Mouse (Mus musculus): ENCODE results near the gene Nrxn1. TPM values are rescaled to one million over a fixed set of nuclear protein-coding genes. Genes with fewer than 3 reads are reported as not detected.

The Nrxn1 gene
- polyA plus RNA-seq, 2 experiments: 6.3 to 12.2 TPM

DNA sequence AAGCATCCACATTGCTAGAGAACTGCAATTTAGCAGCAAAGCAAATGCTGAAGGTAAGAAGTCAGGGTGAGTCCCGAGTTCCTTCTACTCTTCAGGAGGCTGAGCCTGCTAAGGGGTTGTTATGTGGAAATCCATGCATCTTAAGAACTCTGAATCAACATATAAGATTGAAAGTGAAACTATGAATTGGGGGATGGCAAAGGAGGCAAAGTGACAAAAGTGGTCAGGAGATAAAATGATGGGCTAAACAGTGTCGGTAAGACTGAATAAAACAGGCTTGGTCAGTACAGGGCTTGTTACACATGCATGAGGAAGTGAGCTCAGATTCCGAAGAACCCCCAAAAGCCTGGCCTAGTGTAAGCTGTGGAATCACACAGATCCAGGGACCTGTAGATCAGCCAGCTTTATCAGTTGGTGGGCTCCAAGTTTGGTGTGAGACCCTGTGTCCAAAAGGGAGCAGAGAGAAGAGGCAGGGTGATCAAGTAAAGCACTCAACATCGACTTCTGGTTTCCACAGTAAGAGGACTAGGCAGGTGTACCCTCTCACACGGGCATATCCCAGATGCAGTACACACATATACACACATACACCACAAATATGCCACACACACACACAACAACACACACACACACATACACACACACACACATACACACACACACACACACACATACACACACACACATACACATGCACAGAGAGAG lies 85.3 kb downstream of the Nrxn1 start:
- DNase-seq (ENCODE audit: low spot score): no peak

GRCm38 (mm10) chr17:91000389-91000788 lies 92.5 kb downstream of the Nrxn1 start:
- no peak overlapping the region for H3K4me3 ChIP-seq (replicated peaks; ENCODE audit: low read length)
- ATAC-seq (ENCODE audit: low FRiP score, low read depth) (no peak), DNase-seq (ENCODE audit: low spot score) (no peak)
- H3K27me3 ChIP-seq (ENCODE audit: control insufficient read depth, insufficient read depth, low read length): no peaks in the 10 kb centered on the region
- H3K36me3 ChIP-seq (ENCODE audit: control insufficient read depth, insufficient read depth, low read length): no peaks in the 10 kb centered on the region
- no peak overlapping the region for H3K4me2 ChIP-seq (replicated peaks; ENCODE audit: low read depth, low read length, severe bottlenecking)
- H3K27ac ChIP-seq (replicated peaks; ENCODE audit: low read depth, low read length): no peak overlapping the region
- no peaks in the 10 kb centered on the region for H3K9me3 ChIP-seq (ENCODE audit: control insufficient read depth, low read length)
- no peak overlapping the region for H3K9ac ChIP-seq (ENCODE audit: low read depth, low read length, severe bottlenecking)
- TF ChIP-seq POLR2A (IDR thresholded peaks at IDR 0.05; ENCODE audit: borderline replicate concordance, extremely low read depth, insufficient read depth, insufficient read length): no peak
- H3K4me1 ChIP-seq (ENCODE audit: control insufficient read depth, insufficient read depth, low read length): no peaks in the 10 kb centered on the region

More for the DNA sequence above, 85.3 kb downstream of the Nrxn1 start:
- H3K27me3 ChIP-seq (ENCODE audit: control insufficient read depth, insufficient read depth, low read length): no peaks in the 10 kb centered on the region
- 82% methylated on average over 5 of the region's 5 CpGs for WGBS
- no peaks in the 10 kb centered on the region for H3K4me1 ChIP-seq (ENCODE audit: control insufficient read depth, insufficient read depth, low read length)
- H3K27ac ChIP-seq (replicated peaks; ENCODE audit: low read depth, low read length): no peak overlapping the region
- no peak overlapping the region for H3K9ac ChIP-seq (ENCODE audit: low read depth, low read length, severe bottlenecking)
- no peak overlapping the region for H3K4me3 ChIP-seq (replicated peaks; ENCODE audit: low read length)
- H3K36me3 ChIP-seq (ENCODE audit: control insufficient read depth, insufficient read depth, low read length): no peaks in the 10 kb centered on the region
- no peaks in the 10 kb centered on the region for H3K9me3 ChIP-seq (ENCODE audit: control insufficient read depth, low read length)
- TF ChIP-seq POLR2A (IDR thresholded peaks at IDR 0.05; ENCODE audit: borderline replicate concordance, extremely low read depth, insufficient read depth, insufficient read length): no peak
- H3K4me2 ChIP-seq (replicated peaks; ENCODE audit: low read depth, low read length, severe bottlenecking): no peak overlapping the region
- ATAC-seq (ENCODE audit: low FRiP score, low read depth): no peak

DNA sequence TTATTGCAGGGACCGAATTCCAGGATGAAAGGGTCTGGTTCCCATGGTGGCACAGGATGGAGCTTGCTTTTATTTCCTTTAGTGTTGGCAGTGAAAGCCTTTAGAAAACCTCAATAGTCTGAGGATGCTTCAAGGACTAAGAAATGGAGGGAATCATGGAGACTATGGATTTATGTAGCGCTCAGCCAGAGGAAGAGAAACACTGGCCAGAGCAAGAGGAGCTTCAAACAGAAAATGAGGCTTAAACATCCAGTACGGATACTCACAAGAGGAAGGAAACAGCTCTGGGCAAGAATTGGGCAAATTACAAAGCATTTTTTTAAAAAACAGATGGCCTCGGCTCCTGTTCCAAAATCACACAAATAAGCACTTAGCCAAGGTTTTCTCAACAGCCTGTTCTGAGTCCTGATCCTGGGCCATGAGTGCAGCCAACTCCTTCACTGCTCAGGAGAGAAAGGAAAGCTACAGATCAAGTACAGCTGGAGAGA lies 93.2 kb downstream of the Nrxn1 start:
- ATAC-seq (ENCODE audit: low FRiP score, low read depth) (no peak), DNase-seq (ENCODE audit: low spot score) (no peak)
- H3K9me3 ChIP-seq (ENCODE audit: control insufficient read depth, low read length): no peaks in the 10 kb centered on the region
- WGBS: 70% methylated on average over 4 of the region's 4 CpGs
- H3K9ac ChIP-seq (ENCODE audit: low read depth, low read length, severe bottlenecking): no peak overlapping the region
- no peak for TF ChIP-seq POLR2A (IDR thresholded peaks at IDR 0.05; ENCODE audit: borderline replicate concordance, extremely low read depth, insufficient read depth, insufficient read length)
- no peaks in the 10 kb centered on the region for H3K4me1 ChIP-seq (ENCODE audit: control insufficient read depth, insufficient read depth, low read length)
- no peak overlapping the region for H3K4me3 ChIP-seq (replicated peaks; ENCODE audit: low read length)
- no peak overlapping the region for H3K27ac ChIP-seq (replicated peaks; ENCODE audit: low read depth, low read length)
- H3K4me2 ChIP-seq (replicated peaks; ENCODE audit: low read depth, low read length, severe bottlenecking): no peak overlapping the region
- H3K27me3 ChIP-seq (ENCODE audit: control insufficient read depth, insufficient read depth, low read length): no peaks in the 10 kb centered on the region
- H3K36me3 ChIP-seq (ENCODE audit: control insufficient read depth, insufficient read depth, low read length): no peaks in the 10 kb centered on the region

DNA sequence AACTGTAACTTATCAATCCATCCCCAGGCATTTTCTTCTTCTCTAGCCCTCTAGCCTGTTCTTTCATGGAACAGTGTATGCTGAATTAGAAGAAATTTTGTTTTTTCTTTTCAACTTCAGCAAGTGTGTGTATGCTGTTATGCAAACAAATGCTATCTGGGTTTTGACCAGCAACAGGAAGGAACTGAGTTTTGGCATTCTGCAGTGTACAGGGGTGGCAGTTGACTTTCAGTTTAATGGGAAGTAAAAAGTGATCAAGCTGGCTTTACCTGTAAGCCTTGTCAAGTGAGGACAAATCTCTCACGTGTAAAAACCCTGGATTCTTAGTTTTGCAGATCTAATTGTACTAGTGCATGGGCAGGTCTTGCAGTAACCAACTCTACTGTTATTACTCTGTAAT lies 95.2 kb downstream of the Nrxn1 start:
- Histone ChIP-seq H3K36me3 (ENCODE audit: control insufficient read depth, insufficient read depth, low read length) (no peaks in the 10 kb centered on the region), H3K4me3 (replicated peaks; ENCODE audit: low read length) (no peak overlapping the region), H3K9me3 (ENCODE audit: control insufficient read depth, low read length) (no peaks in the 10 kb centered on the region), H3K9ac (ENCODE audit: low read depth, low read length, severe bottlenecking) (no peak overlapping the region), H3K27ac (replicated peaks; ENCODE audit: low read depth, low read length) (no peak overlapping the region), H3K27me3 (ENCODE audit: control insufficient read depth, insufficient read depth, low read length) (no peaks in the 10 kb centered on the region), H3K4me2 (replicated peaks; ENCODE audit: low read depth, low read length, severe bottlenecking) (no peak overlapping the region), H3K4me1 (ENCODE audit: control insufficient read depth, insufficient read depth, low read length) (no peaks in the 10 kb centered on the region)
- no peak for DNase-seq (ENCODE audit: low spot score)
- TF ChIP-seq POLR2A (IDR thresholded peaks at IDR 0.05; ENCODE audit: borderline replicate concordance, extremely low read depth, insufficient read depth, insufficient read length): no peak
- WGBS: 58% methylated on average over 1 of the region's 1 CpGs
- ATAC-seq (ENCODE audit: low FRiP score, low read depth): no peak

DNA sequence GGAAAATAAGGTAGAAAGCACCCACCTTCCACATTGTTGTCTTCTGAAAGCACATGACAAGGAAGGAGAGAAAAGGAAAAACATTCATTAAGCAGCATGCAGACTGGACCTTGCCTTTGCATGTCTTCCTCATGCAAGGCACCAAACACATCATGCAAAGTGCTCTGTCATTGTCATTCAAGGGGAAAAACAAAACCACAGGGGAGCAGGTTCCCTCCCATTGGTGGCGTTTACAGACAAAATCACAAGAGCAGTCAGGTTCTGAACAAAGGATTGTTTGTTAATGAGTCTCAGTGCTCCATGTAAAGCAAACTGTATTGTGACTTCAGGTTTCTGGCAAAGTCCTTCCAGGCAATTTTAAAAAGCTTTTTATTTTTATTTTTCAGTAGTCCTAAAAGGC lies 97.4 kb downstream of the Nrxn1 start:
- whole genome bisulfite sequencing: 22% methylated on average over 1 of the region's 1 CpGs

More for the DNA sequence above, 97.4 kb downstream of the Nrxn1 start:
- Histone ChIP-seq H3K36me3 (ENCODE audit: control insufficient read depth, insufficient read depth, low read length) (no peaks in the 10 kb centered on the region), H3K4me1 (ENCODE audit: control insufficient read depth, insufficient read depth, low read length) (no peaks in the 10 kb centered on the region), H3K4me3 (replicated peaks; ENCODE audit: low read length) (no peak overlapping the region), H3K9me3 (ENCODE audit: control insufficient read depth, low read length) (no peaks in the 10 kb centered on the region), H3K9ac (ENCODE audit: low read depth, low read length, severe bottlenecking) (no peak overlapping the region), H3K27ac (replicated peaks; ENCODE audit: low read depth, low read length) (no peak overlapping the region), H3K4me2 (replicated peaks; ENCODE audit: low read depth, low read length, severe bottlenecking) (no peak overlapping the region), H3K27me3 (ENCODE audit: control insufficient read depth, insufficient read depth, low read length) (no peaks in the 10 kb centered on the region)
- no peak for ATAC-seq (ENCODE audit: low FRiP score, low read depth)
- DNase-seq (ENCODE audit: low spot score): no peak
- no peak for TF ChIP-seq POLR2A (IDR thresholded peaks at IDR 0.05; ENCODE audit: borderline replicate concordance, extremely low read depth, insufficient read depth, insufficient read length)
